Mouse (Mus musculus): ENCODE results near the gene Mypn. TPM values are rescaled to one million over a fixed set of nuclear protein-coding genes. Genes with fewer than 3 reads are reported as not detected.

Mypn gene
- total and polyA plus RNA-seq, 3 experiments: 0.17 to 0.81 (median 0.39) TPM

- H3K9ac ChIP-seq (ENCODE audit: insufficient read depth, low read depth): no peak overlapping the region
- H3K27me3 ChIP-seq (replicated peaks): no peaks in the 10 kb centered on the region
- H3K4me1 ChIP-seq (ENCODE audit: control insufficient read depth in 1 of 2, insufficient read depth in 2 of 2): peaks cover 9 to 41% of the 10 kb centered on the region in 2 experiments
- H3K9me3 ChIP-seq (replicated peaks; ENCODE audit: low read length): no peaks in the 10 kb centered on the region
- no peak for DNase-seq (ENCODE audit: extremely low read depth)
- dilution Hi-C loops (cut with MboI; ENCODE audit: extremely low pct_ligation_motif_present, extremely low pct_unique_long_range_greater_than_20kb, low sequenced_read_pairs): no loop called here
- no peaks in the 10 kb centered on the region for H3K36me3 ChIP-seq (replicated peaks in 1 of 2; ENCODE audit: control insufficient read depth in 1 of 2, insufficient read depth in 1 of 2, low read length in 1 of 2)
- in situ Hi-C loops (cut with MboI; ENCODE audit: low pct_ligation_motif_present, low pct_unique_long_range_greater_than_20kb, low sequenced_read_pairs): loop anchor here (10.0 kb wide), 1 partner anchor 56 kb away; no protein-coding TSS in a partner anchor
- H3K79me2 ChIP-seq (replicated peaks; ENCODE audit: control insufficient read depth, extremely low read depth, insufficient read depth, poor library complexity, severe bottlenecking): no peaks in the 10 kb centered on the region
- H3K27ac ChIP-seq (ENCODE audit: insufficient read depth, low read depth): no peak overlapping the region
- no peak for TF ChIP-seq HCFC1 (IDR thresholded peaks at IDR 0.05; ENCODE audit: low read depth, low read length)
- TF ChIP-seq POLR2AphosphoS2 (IDR thresholded peaks at IDR 0.05; ENCODE audit: low read depth, low read length): no peak
- TF ChIP-seq PAX5 (IDR thresholded peaks at IDR 0.05; ENCODE audit: low read length): no peak
- TF ChIP-seq CHD2 (IDR thresholded peaks at IDR 0.05; ENCODE audit: low read length): no peak
- no peak for TF ChIP-seq E2F4 (IDR thresholded peaks at IDR 0.05; ENCODE audit: insufficient replicate concordance, low read depth, low read length)
- TF ChIP-seq ETS1 (conservative IDR thresholded peaks at IDR 0.05; ENCODE audit: low read depth, low read length): no peak
- no peak for TF ChIP-seq GABPA (IDR thresholded peaks at IDR 0.05; ENCODE audit: insufficient replicate concordance, low read depth, low read length)
- TF ChIP-seq TBP (conservative IDR thresholded peaks at IDR 0.05; ENCODE audit: low read depth, low read length): no peak
- no peak for TF ChIP-seq ZC3H11A (IDR thresholded peaks at IDR 0.05; ENCODE audit: low read depth, low read length)
- no peak for TF ChIP-seq ZNF384 (IDR thresholded peaks at IDR 0.05; ENCODE audit: low read depth, low read length)
- no peak for TF ChIP-seq RCOR1 (conservative IDR thresholded peaks at IDR 0.05; ENCODE audit: low read depth, low read length)
- TF ChIP-seq ZKSCAN1 (IDR thresholded peaks at IDR 0.05; ENCODE audit: borderline replicate concordance, low read depth, low read length): no peak
- TF ChIP-seq POLR2A (IDR thresholded peaks at IDR 0.05; ENCODE audit: low read depth, low read length): no peak
- TF ChIP-seq CHD1 (IDR thresholded peaks at IDR 0.05; ENCODE audit: low read depth, low read length): no peak
- no peak for TF ChIP-seq BHLHE40 (IDR thresholded peaks at IDR 0.05; ENCODE audit: low read depth, low read length)
- no peak for TF ChIP-seq MXI1 (IDR thresholded peaks at IDR 0.05; ENCODE audit: low read depth, low read length)
- TF ChIP-seq SIN3A (IDR thresholded peaks at IDR 0.05; ENCODE audit: low read length): no peak
- no peak overlapping the region for H3K4me2 ChIP-seq (ENCODE audit: insufficient read depth, low read depth, poor library complexity, severe bottlenecking)
- no peak overlapping the region for H3K4me3 ChIP-seq (replicated peaks in 1 of 3; ENCODE audit: low read depth in 2 of 3, low read length in 2 of 3, poor library complexity in 1 of 3)
Measured at GRCm38 (mm10) chr10:63178318-63178717, 25.4 kb downstream of the Mypn start.

GRCm38 (mm10) chr10:63177286-63178140 lies 26.2 kb downstream of the Mypn start:
- Histone ChIP-seq H3K9ac (ENCODE audit: insufficient read depth, low read depth) (no peak overlapping the region), H3K4me3 (replicated peaks in 1 of 3; ENCODE audit: low read depth in 2 of 3, low read length in 2 of 3, poor library complexity in 1 of 3) (no peak overlapping the region), H3K4me1 (ENCODE audit: control insufficient read depth in 1 of 2, insufficient read depth in 2 of 2) (peaks cover 9 to 36% of the 10 kb centered on the region in 2 experiments), H3K27me3 (replicated peaks) (no peaks in the 10 kb centered on the region), H3K79me2 (replicated peaks; ENCODE audit: control insufficient read depth, extremely low read depth, insufficient read depth, poor library complexity, severe bottlenecking) (no peaks in the 10 kb centered on the region), H3K27ac (ENCODE audit: insufficient read depth, low read depth) (no peak overlapping the region), H3K9me3 (replicated peaks; ENCODE audit: low read length) (no peaks in the 10 kb centered on the region), H3K4me2 (ENCODE audit: insufficient read depth, low read depth, poor library complexity, severe bottlenecking) (no peak overlapping the region), H3K36me3 (replicated peaks in 1 of 2; ENCODE audit: control insufficient read depth in 1 of 2, insufficient read depth in 1 of 2, low read length in 1 of 2) (no peaks in the 10 kb centered on the region)
- TF ChIP-seq JUND (conservative IDR thresholded peaks at IDR 0.05; ENCODE audit: low read depth, low read length): no peak
- no peak for TF ChIP-seq POLR2AphosphoS2 (IDR thresholded peaks at IDR 0.05; ENCODE audit: low read depth, low read length)
- TF ChIP-seq CHD2 (IDR thresholded peaks at IDR 0.05; ENCODE audit: low read length): no peak
- dilution Hi-C loops (cut with MboI; ENCODE audit: extremely low pct_ligation_motif_present, extremely low pct_unique_long_range_greater_than_20kb, low sequenced_read_pairs): no loop called here
- in situ Hi-C loops (cut with MboI; ENCODE audit: low pct_ligation_motif_present, low pct_unique_long_range_greater_than_20kb, low sequenced_read_pairs): loop anchor here (10.0 kb wide), 1 partner anchor 57 kb away; no protein-coding TSS in a partner anchor
- DNase-seq (ENCODE audit: extremely low read depth): no peak

All from CH12.LX (cell line).